Mouse (Mus musculus) heart, adult 2 months (tissue): Measurements from ENCODE around the gene Borcs7. TPM values are rescaled to one million over a fixed set of nuclear protein-coding genes. Genes with fewer than 3 reads are reported as not detected.
A peak's percentile ranks its signal among the peaks of the same experiment; 100 is the strongest.

ENCODE experiments used
- DNase-seq, 2 experiments: peaks; one replicate each; pipeline ENCODE4 v3.0.0; 2021
- H3K27ac ChIP-seq: fragments of 200-600 bp; 2 replicates; pipeline ENCODE4 v1.8.1; 2022
- H3K27me3 ChIP-seq: fragments of 200-500 bp; 2 replicates; pipeline ENCODE4 v1.6.1; 2012; ENCODE audit warnings: mild to moderate bottlenecking, low read length, inconsistent platforms, mixed read lengths; ENCODE audit not compliant: control insufficient read depth, insufficient read depth
- H3K36me3 ChIP-seq: fragments of 200-500 bp; 2 replicates; pipeline ENCODE4 v1.6.1; 2012; ENCODE audit warnings: low read length, inconsistent platforms; ENCODE audit not compliant: control insufficient read depth, insufficient read depth
- H3K4me1 ChIP-seq: fragments of 200-500 bp; 2 replicates; pipeline ENCODE4 v1.6.1; 2011; ENCODE audit warnings: low read length; ENCODE audit not compliant: control insufficient read depth, insufficient read depth
- H3K4me3 ChIP-seq: fragments of 200-600 bp; 2 replicates; pipeline ENCODE4 v1.8.1; 2022
- H3K79me2 ChIP-seq: fragments of 200-500 bp; replicated peaks from 2 replicates; pipeline ENCODE4 v1.6.1; 2012; ENCODE audit warnings: mild to moderate bottlenecking, inconsistent platforms, low read length, moderate library complexity, mixed read lengths; ENCODE audit not compliant: control insufficient read depth, insufficient read depth
- H3K9ac ChIP-seq: fragments of 200-500 bp; 2 replicates; pipeline ENCODE4 v1.6.1; 2012; ENCODE audit warnings: low read depth, mild to moderate bottlenecking, control low read depth, inconsistent platforms, low read length, mixed read lengths
- CTCF ChIP-seq: fragments of 200-600 bp; IDR thresholded peaks from 2 replicates; pipeline ENCODE4 v1.8.1; 2022; ENCODE audit warnings: antibody characterized with exemption, mild to moderate bottlenecking, moderate library complexity
- EP300 ChIP-seq: fragments of 200-500 bp; IDR thresholded peaks from 2 replicates; pipeline ENCODE4 v1.6.1; 2011; ENCODE audit warnings: low read depth, low read length, control low read depth; ENCODE audit not compliant: insufficient read depth
- POLR2A ChIP-seq: fragments of 200-500 bp; IDR thresholded peaks from 2 replicates; pipeline ENCODE4 v1.6.1; 2011; ENCODE audit warnings: mild to moderate bottlenecking, low read depth, low read length, control low read depth; ENCODE audit not compliant: insufficient read depth
- WGBS: fragments of 180-500 bp; shearing (Covaris S2); methylation state at CpG from one replicate; pipeline ENCODE4 v1.1.7; 2018; 5-methylcytosine and 5-hydroxymethylcytosine counted together
- intact Hi-C: fragments of 180-260 bp; cut with DNase I; formaldehyde crosslinking; loops from one replicate; pipeline ENCODE4 v1.15.1; 2025
- polyA plus RNA-seq: library from polyadenylated mRNA; depleted of rRNA; stranded (reverse); fragments of >200 nt; gene quantifications from 2 replicates; pipeline ENCODE4 v1.2.3, GENCODE M21; 2012
- total RNA-seq, 2 experiments: library from RNA; stranded (reverse); gene quantifications; 2 replicates each; pipeline ENCODE4 v1.2.3; 2021

The Borcs7 gene
- total and polyA plus RNA-seq, 3 experiments: 4.7 to 7.8 (median 7.1) TPM

- TF ChIP-seq POLR2A: no peak
- no peak for TF ChIP-seq CTCF
- TF ChIP-seq EP300: no peak
- DNase-seq: peak in 1 of 2 experiments; percentile 32
- Histone ChIP-seq H3K4me3 (no peak overlapping the region), H3K9ac (no peak overlapping the region), H3K79me2 (peaks cover 2% of the 10 kb centered on the region; the same call in 1 of the 2 replicates), H3K4me1 (peaks cover 30% of the 10 kb centered on the region), H3K27ac (peak overlapping the region; percentile 86; the same call in 1 of the 2 replicates), H3K36me3 (peaks cover 17% of the 10 kb centered on the region), H3K27me3 (no peaks in the 10 kb centered on the region)
- 85% methylated on average over 14 of the region's 14 CpGs for WGBS
- intact Hi-C loops: loop anchor here (1.0 kb wide), 1 partner anchor 41 kb away; no protein-coding TSS in a partner anchor
These were observed 41.1 kb upstream of the Borcs7 start for GRCm38 (mm10) chr19:46648565-46648964.

GRCm38 (mm10) chr19:46653188-46653587 is 36.5 kb upstream of the Borcs7 start:
- Histone ChIP-seq H3K79me2 (peaks cover 2% of the 10 kb centered on the region; the same call in 1 of the 2 replicates), H3K4me3 (no peak overlapping the region), H3K27ac (no peak overlapping the region), H3K27me3 (no peaks in the 10 kb centered on the region), H3K36me3 (peaks cover 4% of the 10 kb centered on the region), H3K9ac (no peak overlapping the region), H3K4me1 (no peaks in the 10 kb centered on the region; the same call in 1 of the 2 replicates)
- TF ChIP-seq EP300 (no peak), POLR2A (no peak), CTCF (no peak)
- WGBS: 39% methylated on average over 5 of the region's 5 CpGs
- intact Hi-C loops: no loop called here
- DNase-seq: no peak

GRCm38 (mm10) chr19:46653616-46654235 is 36.0 kb upstream of the Borcs7 start:
- no peak overlapping the region for H3K27ac ChIP-seq
- H3K4me1 ChIP-seq: no peaks in the 10 kb centered on the region
- intact Hi-C loops: no loop called here
- 94% methylated on average over 14 of the region's 14 CpGs for WGBS
- DNase-seq: no peak
- peaks cover 2% of the 10 kb centered on the region; the same call in 1 of the 2 replicates for H3K79me2 ChIP-seq
- TF ChIP-seq EP300 (no peak), POLR2A (no peak), CTCF (no peak)
- no peaks in the 10 kb centered on the region for H3K27me3 ChIP-seq
- H3K4me3 ChIP-seq: no peak overlapping the region
- H3K9ac ChIP-seq: no peak overlapping the region
- H3K36me3 ChIP-seq: peaks cover 4% of the 10 kb centered on the region

DNA sequence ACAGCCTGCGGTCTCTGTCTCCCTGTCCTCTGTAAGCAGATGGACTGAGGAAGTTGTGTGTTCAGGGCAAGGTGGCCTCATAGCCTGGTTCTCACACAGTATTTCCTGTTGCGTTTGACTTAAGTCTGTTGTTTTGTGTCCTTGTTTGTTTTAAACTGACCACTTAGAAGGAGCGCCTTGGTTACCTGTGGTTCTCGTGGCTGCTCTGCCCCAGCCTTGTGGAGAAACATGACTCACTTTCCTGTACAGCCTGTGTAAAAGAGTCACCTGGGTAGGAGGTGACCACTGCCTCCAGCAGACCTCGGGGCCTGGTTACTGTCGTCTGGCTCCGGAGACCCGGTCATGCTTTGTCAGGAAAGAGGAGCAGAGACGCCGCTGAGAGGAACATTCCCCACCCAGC is 34.1 kb upstream of the Borcs7 start:
- H3K4me3 ChIP-seq: no peak overlapping the region
- peaks cover 4% of the 10 kb centered on the region for H3K36me3 ChIP-seq
- H3K9ac ChIP-seq: no peak overlapping the region
- WGBS: 82% methylated on average over 10 of the region's 10 CpGs
- H3K79me2 ChIP-seq: no peaks in the 10 kb centered on the region
- no peak for TF ChIP-seq EP300
- no peaks in the 10 kb centered on the region for H3K27me3 ChIP-seq
- intact Hi-C loops: no loop called here
- H3K27ac ChIP-seq: no peak overlapping the region
- no peaks in the 10 kb centered on the region; the same call in 1 of the 2 replicates for H3K4me1 ChIP-seq
- DNase-seq: no peak

- no peaks in the 10 kb centered on the region for H3K79me2 ChIP-seq
- no peak overlapping the region for H3K4me3 ChIP-seq
- H3K4me1 ChIP-seq: no peaks in the 10 kb centered on the region; the same call in 1 of the 2 replicates
- no peak for DNase-seq
- H3K36me3 ChIP-seq: peaks cover 4% of the 10 kb centered on the region
- WGBS: 82% methylated on average over 21 of the region's 21 CpGs
- TF ChIP-seq POLR2A (no peak), CTCF (no peak), EP300 (no peak)
- intact Hi-C loops: no loop called here
- no peak overlapping the region for H3K9ac ChIP-seq
- H3K27ac ChIP-seq: no peak overlapping the region
- H3K27me3 ChIP-seq: no peaks in the 10 kb centered on the region
These were observed 33.4 kb upstream of the Borcs7 start for GRCm38 (mm10) chr19:46656151-46656840.

- Histone ChIP-seq H3K9ac (no peak overlapping the region), H3K4me1 (no peaks in the 10 kb centered on the region; the same call in 1 of the 2 replicates), H3K79me2 (no peaks in the 10 kb centered on the region), H3K4me3 (no peak overlapping the region), H3K36me3 (peaks cover 4% of the 10 kb centered on the region), H3K27me3 (no peaks in the 10 kb centered on the region), H3K27ac (no peak overlapping the region)
- no peak for TF ChIP-seq POLR2A
- no peak for TF ChIP-seq EP300
- peak; percentile 76 for TF ChIP-seq CTCF
- 91% methylated on average over 3 of the region's 3 CpGs for WGBS
- intact Hi-C loops: no loop called here
- no peak for DNase-seq
These were observed 32.2 kb upstream of the Borcs7 start for GRCm38 (mm10) chr19:46657339-46658020.
